Mouse (Mus musculus): ENCODE data around the gene Tekt2. TPM values are rescaled to one million over a fixed set of nuclear protein-coding genes. Genes with fewer than 3 reads are reported as not detected.

The Tekt2 gene
- 7.4 and 9.7 TPM in 2 replicates for polyA plus RNA-seq (2014; fragmentation: Nextera tagmentation; extraction: Ambion mirVana)

DNA sequence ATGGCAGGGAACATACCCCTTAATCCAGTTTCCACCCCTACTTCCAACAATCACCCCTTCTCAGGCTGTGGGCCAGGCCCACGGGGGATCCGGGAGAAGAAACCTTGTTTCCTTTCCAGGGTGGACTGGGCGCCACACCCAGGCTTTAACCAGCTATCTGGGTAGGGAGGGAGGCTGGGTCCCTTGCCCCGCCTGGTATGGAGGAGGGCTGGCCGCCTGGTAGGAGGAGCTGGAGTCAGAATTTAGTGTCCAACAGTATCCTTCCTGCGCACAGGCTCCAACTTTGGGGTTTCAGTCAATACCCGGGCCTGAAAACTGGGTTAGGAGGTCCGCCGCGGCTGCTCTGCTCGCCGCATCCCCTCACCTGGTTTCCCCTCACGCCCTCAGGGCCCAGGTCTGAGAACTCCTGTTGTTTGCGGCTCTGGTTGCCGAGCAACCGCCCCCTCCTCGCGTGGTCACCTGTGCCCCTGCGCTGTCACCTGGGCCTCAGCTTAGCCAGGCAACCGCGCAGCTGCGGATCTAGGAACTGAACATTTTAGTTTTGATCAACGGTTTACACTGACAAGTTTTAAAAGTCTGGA lies at the start of gene Tekt2:
Gene Tekt2, minus strand, starts transcription at position 408 of the 581 bp plus-strand sequence.
- Histone ChIP-seq H3K9me3 (ENCODE audit: control insufficient read depth, low read length) (no peaks in the 10 kb centered on the region), H3K36me3 (ENCODE audit: control insufficient read depth, insufficient read depth, low read length) (no peaks in the 10 kb centered on the region), H3K4me2 (ENCODE audit: low read length) (peak within 1 kb of the TSS; percentile 11), H3K27me3 (ENCODE audit: control insufficient read depth, insufficient read depth, low read length) (peaks cover 7% of the 10 kb centered on the region; the same call in 1 of the 2 replicates), H3K27ac (replicated peaks; ENCODE audit: low read depth, low read length) (no peak within 1 kb of the TSS), H3K9ac (replicated peaks; ENCODE audit: low read length) (no peak within 1 kb of the TSS; the same call in 1 of the 2 replicates), H3K4me3 (replicated peaks; ENCODE audit: low read depth, low read length) (no peak within 1 kb of the TSS), H3K4me1 (ENCODE audit: control insufficient read depth, insufficient read depth, low read length) (peaks cover 10% of the 10 kb centered on the region)
- DNase-seq (peak; percentile 39), ATAC-seq (ENCODE audit: low FRiP score, low TSS enrichment) (no peak)
- WGBS, result 10% methylated on average over 23 of the region's 23 CpGs

DNA sequence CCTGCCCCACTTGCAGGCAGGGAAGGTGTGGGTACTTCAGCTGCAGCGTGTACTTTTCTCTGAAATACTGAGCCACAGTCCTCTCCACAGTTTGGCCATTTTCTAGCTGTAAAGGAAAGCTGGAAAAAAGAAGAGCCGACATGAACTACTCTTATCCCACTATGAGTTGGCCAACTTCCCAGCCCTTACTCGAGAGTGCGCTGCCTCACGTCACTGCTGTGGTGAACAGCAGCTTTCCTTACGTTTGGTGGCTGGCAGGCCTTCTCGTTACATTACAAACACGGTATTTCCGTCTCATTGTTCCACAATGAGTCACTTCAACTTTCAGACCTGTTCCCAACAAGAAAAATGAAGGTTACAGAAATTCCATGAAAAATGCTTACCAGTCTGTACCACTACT lies 46.0 kb upstream of the Tekt2 start:
- 92% methylated on average over 9 of the region's 9 CpGs for WGBS
- no peak overlapping the region for H3K27ac ChIP-seq (replicated peaks; ENCODE audit: low read depth, low read length)
- no peak overlapping the region for H3K4me3 ChIP-seq (replicated peaks; ENCODE audit: low read depth, low read length)
- H3K4me1 ChIP-seq (ENCODE audit: control insufficient read depth, insufficient read depth, low read length), result no peaks in the 10 kb centered on the region
- no peaks in the 10 kb centered on the region for H3K9me3 ChIP-seq (ENCODE audit: control insufficient read depth, low read length)
- H3K9ac ChIP-seq (replicated peaks; ENCODE audit: low read length), result no peak overlapping the region
- DNase-seq (no peak), ATAC-seq (ENCODE audit: low FRiP score, low TSS enrichment) (no peak)
- H3K36me3 ChIP-seq (ENCODE audit: control insufficient read depth, insufficient read depth, low read length), result peaks cover 21% of the 10 kb centered on the region
- H3K4me2 ChIP-seq (ENCODE audit: low read length), result no peak overlapping the region
- H3K27me3 ChIP-seq (ENCODE audit: control insufficient read depth, insufficient read depth, low read length), result no peaks in the 10 kb centered on the region

DNA sequence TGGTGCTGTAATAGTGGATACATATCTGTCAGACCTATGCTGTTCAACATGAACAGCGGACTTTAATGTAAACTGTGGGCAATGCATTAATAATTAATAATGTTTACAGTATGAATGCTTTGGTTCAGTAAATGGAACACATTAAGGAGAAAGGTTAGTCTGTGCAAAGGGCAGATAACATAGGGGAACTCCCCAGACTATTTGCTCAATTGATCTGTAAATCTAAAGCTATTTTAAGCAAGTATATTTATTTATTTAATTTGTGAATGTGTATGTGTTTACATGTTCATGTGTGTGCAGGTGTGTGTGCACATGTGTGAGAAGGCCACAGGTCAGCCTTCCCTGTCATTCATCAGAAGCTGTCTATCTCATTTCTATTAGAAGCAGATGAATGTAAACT lies 34.6 kb upstream of the Tekt2 start:
- Histone ChIP-seq H3K4me1 (ENCODE audit: control insufficient read depth, insufficient read depth, low read length) (no peaks in the 10 kb centered on the region), H3K9ac (replicated peaks; ENCODE audit: low read length) (no peak overlapping the region), H3K36me3 (ENCODE audit: control insufficient read depth, insufficient read depth, low read length) (peaks cover 48% of the 10 kb centered on the region), H3K4me3 (replicated peaks; ENCODE audit: low read depth, low read length) (no peak overlapping the region), H3K9me3 (ENCODE audit: control insufficient read depth, low read length) (no peaks in the 10 kb centered on the region), H3K27me3 (ENCODE audit: control insufficient read depth, insufficient read depth, low read length) (no peaks in the 10 kb centered on the region), H3K4me2 (ENCODE audit: low read length) (no peak overlapping the region), H3K27ac (replicated peaks; ENCODE audit: low read depth, low read length) (no peak overlapping the region)
- 93% methylated on average over 1 of the region's 1 CpGs for WGBS
- ATAC-seq (ENCODE audit: low FRiP score, low TSS enrichment), result no peak
- no peak for DNase-seq

DNA sequence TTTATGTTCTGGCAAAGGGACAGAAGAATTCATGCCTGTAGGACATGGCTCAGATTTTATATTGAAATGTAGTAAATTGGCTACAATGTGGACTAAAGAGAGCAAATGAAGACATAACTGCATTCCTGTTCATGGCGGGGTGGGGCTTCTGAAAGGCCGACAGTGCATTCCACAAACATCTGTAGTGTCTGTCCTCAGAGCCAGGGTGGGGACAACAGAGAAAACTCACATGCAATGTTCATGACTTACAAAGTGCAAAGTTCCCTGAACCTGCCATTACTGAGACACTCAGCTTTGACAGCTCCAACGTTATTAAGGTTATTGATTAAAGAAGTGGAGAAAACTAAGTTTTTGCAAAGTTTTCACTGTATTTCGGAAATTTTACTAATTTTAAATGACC lies 18.0 kb upstream of the Tekt2 start:
- H3K4me3 ChIP-seq (replicated peaks; ENCODE audit: low read depth, low read length), result no peak overlapping the region
- H3K9me3 ChIP-seq (ENCODE audit: control insufficient read depth, low read length), result no peaks in the 10 kb centered on the region
- H3K27ac ChIP-seq (replicated peaks; ENCODE audit: low read depth, low read length), result no peak overlapping the region
- H3K27me3 ChIP-seq (ENCODE audit: control insufficient read depth, insufficient read depth, low read length), result no peaks in the 10 kb centered on the region
- no peak overlapping the region for H3K9ac ChIP-seq (replicated peaks; ENCODE audit: low read length)
- no peak for DNase-seq
- WGBS, result 80% methylated on average over 4 of the region's 4 CpGs
- H3K4me2 ChIP-seq (ENCODE audit: low read length), result no peak overlapping the region
- H3K4me1 ChIP-seq (ENCODE audit: control insufficient read depth, insufficient read depth, low read length), result no peaks in the 10 kb centered on the region
- H3K36me3 ChIP-seq (ENCODE audit: control insufficient read depth, insufficient read depth, low read length), result peaks cover 36% of the 10 kb centered on the region
- ATAC-seq (ENCODE audit: low FRiP score, low TSS enrichment), result no peak

DNA sequence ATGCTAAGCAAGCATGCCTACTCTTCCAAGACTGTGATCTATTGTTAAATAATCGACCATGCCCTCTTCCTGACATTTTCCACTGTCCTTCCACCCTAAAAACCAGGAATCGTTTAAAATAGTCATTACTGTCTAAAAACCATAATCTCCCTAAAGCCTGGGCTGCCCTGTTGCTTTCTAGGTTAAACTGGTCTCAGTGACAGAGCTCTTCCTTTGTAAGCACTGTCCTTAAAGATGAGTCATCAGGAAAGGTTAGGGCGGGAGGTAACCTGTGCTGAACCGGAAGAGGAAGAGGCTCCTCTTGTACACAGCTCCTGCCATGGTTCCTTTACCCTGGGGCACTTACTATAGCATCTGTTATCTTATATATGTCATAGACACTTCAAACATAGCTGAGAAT lies 14.0 kb upstream of the Tekt2 start:
- H3K27ac ChIP-seq (replicated peaks; ENCODE audit: low read depth, low read length), result no peak overlapping the region
- no peak overlapping the region for H3K4me3 ChIP-seq (replicated peaks; ENCODE audit: low read depth, low read length)
- WGBS, result 43% methylated on average over 4 of the region's 4 CpGs
- H3K4me1 ChIP-seq (ENCODE audit: control insufficient read depth, insufficient read depth, low read length), result no peaks in the 10 kb centered on the region
- no peaks in the 10 kb centered on the region for H3K9me3 ChIP-seq (ENCODE audit: control insufficient read depth, low read length)
- H3K4me2 ChIP-seq (ENCODE audit: low read length), result no peak overlapping the region
- ATAC-seq (ENCODE audit: low FRiP score, low TSS enrichment), result no peak
- no peak for DNase-seq
- H3K27me3 ChIP-seq (ENCODE audit: control insufficient read depth, insufficient read depth, low read length), result no peaks in the 10 kb centered on the region
- H3K9ac ChIP-seq (replicated peaks; ENCODE audit: low read length), result no peak overlapping the region
- peaks cover 19% of the 10 kb centered on the region for H3K36me3 ChIP-seq (ENCODE audit: control insufficient read depth, insufficient read depth, low read length)

DNA sequence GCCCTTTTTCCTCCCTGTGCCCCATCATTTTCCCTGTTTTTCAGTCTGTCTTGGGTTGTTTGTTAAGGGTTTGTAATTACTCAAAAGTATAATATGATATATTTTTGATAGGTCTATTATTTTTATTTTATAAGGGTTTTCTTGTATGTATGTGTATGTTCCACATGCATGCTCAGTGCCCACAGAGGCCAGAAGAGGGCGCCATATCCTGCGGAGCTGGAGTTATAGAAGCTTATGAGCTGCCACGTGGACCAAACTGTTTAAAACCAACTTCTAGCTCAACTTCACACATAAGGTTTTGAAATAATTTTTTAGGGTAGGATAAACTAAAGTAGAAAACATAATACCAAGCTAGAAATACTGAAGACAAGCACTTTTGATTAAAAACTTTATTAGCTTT lies 6.9 kb upstream of the Tekt2 start:
- 48% methylated on average over 3 of the region's 3 CpGs for WGBS
- Histone ChIP-seq H3K27ac (replicated peaks; ENCODE audit: low read depth, low read length) (no peak overlapping the region), H3K27me3 (ENCODE audit: control insufficient read depth, insufficient read depth, low read length) (no peaks in the 10 kb centered on the region), H3K4me1 (ENCODE audit: control insufficient read depth, insufficient read depth, low read length) (no peaks in the 10 kb centered on the region), H3K4me2 (ENCODE audit: low read length) (no peak overlapping the region), H3K4me3 (replicated peaks; ENCODE audit: low read depth, low read length) (no peak overlapping the region), H3K36me3 (ENCODE audit: control insufficient read depth, insufficient read depth, low read length) (0 out of 2 replicates have a peak, but pooled peaks cover 9% of the 10 kb centered on the region), H3K9ac (replicated peaks; ENCODE audit: low read length) (no peak overlapping the region), H3K9me3 (ENCODE audit: control insufficient read depth, low read length) (no peaks in the 10 kb centered on the region)
- DNase-seq, result no peak
- no peak for ATAC-seq (ENCODE audit: low FRiP score, low TSS enrichment)

DNA sequence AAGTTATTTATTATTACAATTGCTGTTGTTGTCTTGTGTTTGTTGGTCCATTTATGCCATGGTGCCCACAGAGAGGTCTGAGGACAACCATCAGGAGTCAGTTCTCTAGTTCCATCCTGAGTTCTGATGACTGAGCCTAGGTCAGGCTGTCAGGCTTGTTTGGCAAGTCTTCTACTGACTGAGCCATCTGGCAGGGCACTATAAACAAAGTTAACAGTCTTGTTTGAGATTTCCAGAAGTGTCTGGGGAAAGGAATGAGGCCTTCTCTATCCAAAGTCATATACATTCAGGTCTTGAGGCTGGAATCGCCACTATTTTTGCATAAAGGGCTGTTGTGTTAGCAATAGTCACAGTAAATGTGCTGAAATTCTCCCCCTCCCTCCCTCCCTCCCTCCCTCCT lies 6.3 kb upstream of the Tekt2 start:
- no peaks in the 10 kb centered on the region for H3K4me1 ChIP-seq (ENCODE audit: control insufficient read depth, insufficient read depth, low read length)
- 85% methylated on average over 1 of the region's 1 CpGs for WGBS
- no peaks in the 10 kb centered on the region for H3K9me3 ChIP-seq (ENCODE audit: control insufficient read depth, low read length)
- no peak overlapping the region for H3K27ac ChIP-seq (replicated peaks; ENCODE audit: low read depth, low read length)
- no peak overlapping the region for H3K9ac ChIP-seq (replicated peaks; ENCODE audit: low read length)
- no peak for ATAC-seq (ENCODE audit: low FRiP score, low TSS enrichment)
- no peak overlapping the region for H3K4me3 ChIP-seq (replicated peaks; ENCODE audit: low read depth, low read length)
- no peaks in the 10 kb centered on the region for H3K27me3 ChIP-seq (ENCODE audit: control insufficient read depth, insufficient read depth, low read length)
- 0 out of 2 replicates have a peak, but pooled peaks cover 7% of the 10 kb centered on the region for H3K36me3 ChIP-seq (ENCODE audit: control insufficient read depth, insufficient read depth, low read length)
- DNase-seq, result no peak
- H3K4me2 ChIP-seq (ENCODE audit: low read length), result no peak overlapping the region

DNA sequence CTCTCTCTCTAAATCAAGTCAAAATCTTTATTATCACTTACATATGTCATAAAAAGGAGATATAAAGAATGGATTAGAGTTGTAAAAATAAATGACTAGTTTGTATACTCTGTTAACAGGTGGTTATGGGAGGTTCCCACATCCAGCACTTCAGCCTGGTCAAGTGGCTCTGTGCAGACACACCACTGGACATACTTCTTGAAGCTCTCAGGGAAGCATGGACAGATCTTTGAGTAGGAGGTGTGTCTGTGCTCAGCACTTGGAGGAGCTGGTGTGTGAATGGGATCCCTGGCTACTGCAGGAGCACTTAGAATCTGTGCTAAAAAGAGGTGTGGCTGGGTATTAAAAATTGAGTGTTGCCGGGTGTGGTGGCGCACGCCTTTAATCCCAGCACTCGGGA lies 4.8 kb upstream of the Tekt2 start:
- DNase-seq, result no peak
- 96% methylated on average over 4 of the region's 4 CpGs for WGBS
- H3K4me1 ChIP-seq (ENCODE audit: control insufficient read depth, insufficient read depth, low read length), result 0 out of 2 replicates have a peak, but pooled peaks cover 3% of the 10 kb centered on the region
- H3K9me3 ChIP-seq (ENCODE audit: control insufficient read depth, low read length), result no peaks in the 10 kb centered on the region
- no peak for ATAC-seq (ENCODE audit: low FRiP score, low TSS enrichment)
- no peak overlapping the region for H3K4me3 ChIP-seq (replicated peaks; ENCODE audit: low read depth, low read length)
- H3K27ac ChIP-seq (replicated peaks; ENCODE audit: low read depth, low read length), result no peak overlapping the region
- 0 out of 2 replicates have a peak, but pooled peaks cover 6% of the 10 kb centered on the region for H3K36me3 ChIP-seq (ENCODE audit: control insufficient read depth, insufficient read depth, low read length)
- no peaks in the 10 kb centered on the region for H3K27me3 ChIP-seq (ENCODE audit: control insufficient read depth, insufficient read depth, low read length)
- no peak overlapping the region for H3K9ac ChIP-seq (replicated peaks; ENCODE audit: low read length)
- no peak overlapping the region for H3K4me2 ChIP-seq (ENCODE audit: low read length)

DNA sequence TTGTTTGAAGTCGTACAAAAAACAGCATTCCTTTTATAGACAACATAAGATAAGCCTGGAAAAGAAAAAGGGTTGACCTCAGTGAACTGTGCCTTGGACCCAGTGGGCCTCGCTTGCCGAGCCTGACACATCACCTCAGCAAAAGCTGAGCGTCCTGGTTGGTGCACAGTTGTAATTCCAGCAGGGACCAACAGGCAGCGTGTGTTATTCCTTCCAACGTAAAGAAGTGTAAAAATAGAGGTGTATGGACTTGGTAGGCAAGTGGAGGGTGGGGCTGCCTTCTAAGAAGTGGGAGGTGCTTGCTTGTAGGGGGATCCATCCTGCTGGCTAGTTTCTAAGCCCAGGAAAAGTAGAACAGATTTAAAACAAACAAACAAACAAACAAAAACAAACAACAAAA lies 548 bp upstream of the Tekt2 start:
- Histone ChIP-seq H3K4me2 (ENCODE audit: low read length) (no peak overlapping the region), H3K27ac (replicated peaks; ENCODE audit: low read depth, low read length) (no peak overlapping the region), H3K4me3 (replicated peaks; ENCODE audit: low read depth, low read length) (no peak overlapping the region), H3K9ac (replicated peaks; ENCODE audit: low read length) (no peak overlapping the region), H3K27me3 (ENCODE audit: control insufficient read depth, insufficient read depth, low read length) (peaks cover 7% of the 10 kb centered on the region; the same call in 1 of the 2 replicates), H3K4me1 (ENCODE audit: control insufficient read depth, insufficient read depth, low read length) (0 out of 2 replicates have a peak, but pooled peaks cover 4% of the 10 kb centered on the region), H3K36me3 (ENCODE audit: control insufficient read depth, insufficient read depth, low read length) (no peaks in the 10 kb centered on the region), H3K9me3 (ENCODE audit: control insufficient read depth, low read length) (no peaks in the 10 kb centered on the region)
- WGBS, result 27% methylated on average over 6 of the region's 6 CpGs
- ATAC-seq (ENCODE audit: low FRiP score, low TSS enrichment), result no peak
- DNase-seq, result no peak

Data from midbrain, embryonic 14.5 days (tissue).